In genomic region chrX:134750764-134751592, GRCm38 (mm10) we compare ENCODE assay signal across 8 mouse cellular contexts. TPM values are rescaled to one million over a fixed set of nuclear protein-coding genes. Genes with fewer than 3 reads are reported as not detected.
DNase-seq lines count a peak whose midpoint lies in the region; ATAC-seq and TF ChIP-seq lines count a peak whose summit lies in the region.

TSS of gene Armcx6 (minus strand) at chrX:134751417.

- peaks cover 24% of the 10 kb centered on the region for H3K27me3 ChIP-seq in heart, embryonic 10.5 days (ENCODE audit: insufficient read depth, poor library complexity, severe bottlenecking)
- H3K27me3 ChIP-seq in kidney, embryonic 14.5 days (ENCODE audit: control insufficient read depth, insufficient read depth, low read length): peaks cover 6% of the 10 kb centered on the region; the same call in 1 of the 2 replicates
- H3K27me3 ChIP-seq in liver, embryonic 11.5 days (replicated peaks; ENCODE audit: control insufficient read depth, insufficient read depth, low read length): peaks cover 9% of the 10 kb centered on the region
- H3K27me3 ChIP-seq in myocyte (ENCODE audit: control insufficient read depth, insufficient read depth, insufficient read length): no peaks in the 10 kb centered on the region
- no peaks in the 10 kb centered on the region for H3K27me3 ChIP-seq in stomach, embryonic 14.5 days (ENCODE audit: control insufficient read depth, insufficient read depth, low read length)

- peak within 1 kb of the TSS; percentile 62; the same call in 1 of the 2 replicates for H3K27ac ChIP-seq in embryonic fibroblast, embryonic 13.5 days (ENCODE audit: insufficient read depth, low read length)
- H3K27ac ChIP-seq in heart, embryonic 10.5 days: peak within 1 kb of the TSS; percentile 83
- H3K27ac ChIP-seq in kidney, embryonic 14.5 days (ENCODE audit: low read depth, low read length): peak within 1 kb of the TSS; percentile 67; the same call in 1 of the 2 replicates
- no peak within 1 kb of the TSS for H3K27ac ChIP-seq in liver, embryonic 11.5 days (ENCODE audit: low read depth, low read length)
- H3K27ac ChIP-seq in stomach, embryonic 14.5 days (ENCODE audit: low read length): peak within 1 kb of the TSS; percentile 71; the same call in 1 of the 2 replicates

- peak; percentile 90 for TF ChIP-seq POLR2A in embryonic fibroblast, embryonic 13.5 days (IDR thresholded peaks at IDR 0.05; ENCODE audit: low read depth, low read length)
- peak; percentile 69 for TF ChIP-seq POLR2A in myocyte (IDR thresholded peaks at IDR 0.05; ENCODE audit: insufficient read length, low read depth)

- H3K4me1 ChIP-seq in embryonic fibroblast, embryonic 13.5 days (ENCODE audit: control insufficient read depth, insufficient read depth, low read length): no peaks in the 10 kb centered on the region
- no peaks in the 10 kb centered on the region for H3K4me1 ChIP-seq in heart, embryonic 10.5 days
- H3K4me1 ChIP-seq in kidney, embryonic 14.5 days (ENCODE audit: control insufficient read depth, insufficient read depth, low read length): no peaks in the 10 kb centered on the region
- H3K4me1 ChIP-seq in liver, embryonic 11.5 days (replicated peaks; ENCODE audit: control insufficient read depth, insufficient read depth, low read length): 0 out of 2 replicates have a peak, but pooled peaks cover 4% of the 10 kb centered on the region
- 0 out of 2 replicates have a peak, but pooled peaks cover 3% of the 10 kb centered on the region for H3K4me1 ChIP-seq in stomach, embryonic 14.5 days (ENCODE audit: control insufficient read depth, insufficient read depth, low read length)

- peak within 1 kb of the TSS; percentile 79 for H3K4me3 ChIP-seq in embryonic fibroblast, embryonic 13.5 days (ENCODE audit: insufficient read depth, low read length)
- H3K4me3 ChIP-seq in heart, embryonic 10.5 days: peak within 1 kb of the TSS; percentile 62
- H3K4me3 ChIP-seq in kidney, embryonic 14.5 days (ENCODE audit: low read length): peak within 1 kb of the TSS; percentile 53
- H3K4me3 ChIP-seq in liver, embryonic 11.5 days (ENCODE audit: low read depth, low read length): peak within 1 kb of the TSS; percentile 53
- H3K4me3 ChIP-seq in myocyte: peak within 1 kb of the TSS; percentile 31
- H3K4me3 ChIP-seq in stomach, embryonic 14.5 days (ENCODE audit: low read depth, low read length): peak within 1 kb of the TSS; percentile 47

- no peaks in the 10 kb centered on the region for H3K9me3 ChIP-seq in heart, embryonic 10.5 days
- H3K9me3 ChIP-seq in kidney, embryonic 14.5 days (ENCODE audit: control insufficient read depth, low read length): no peaks in the 10 kb centered on the region
- H3K9me3 ChIP-seq in liver, embryonic 11.5 days (ENCODE audit: control insufficient read depth, low read length): no peaks in the 10 kb centered on the region
- H3K9me3 ChIP-seq in stomach, embryonic 14.5 days (ENCODE audit: control insufficient read depth, low read depth, low read length): no peaks in the 10 kb centered on the region

- peak within 1 kb of the TSS; percentile 50 for H3K4me2 ChIP-seq in kidney, embryonic 14.5 days (replicated peaks; ENCODE audit: low read depth, low read length)
- H3K4me2 ChIP-seq in liver, embryonic 11.5 days: peak within 1 kb of the TSS; percentile 78
- H3K4me2 ChIP-seq in myocyte (ENCODE audit: low read depth): peak within 1 kb of the TSS; percentile 85
- peak within 1 kb of the TSS; percentile 45 for H3K4me2 ChIP-seq in stomach, embryonic 14.5 days (replicated peaks; ENCODE audit: low read depth, low read length)

- no peak within 1 kb of the TSS for H3ac ChIP-seq in myocyte (ENCODE audit: control insufficient read depth, insufficient read length)

- H3K36me3 ChIP-seq in heart, embryonic 10.5 days: no peaks in the 10 kb centered on the region
- no peaks in the 10 kb centered on the region for H3K36me3 ChIP-seq in kidney, embryonic 14.5 days (ENCODE audit: control insufficient read depth, insufficient read depth, low read length)
- no peaks in the 10 kb centered on the region for H3K36me3 ChIP-seq in liver, embryonic 11.5 days (ENCODE audit: control insufficient read depth, insufficient read depth, low read length)
- no peaks in the 10 kb centered on the region for H3K36me3 ChIP-seq in myocyte (ENCODE audit: control insufficient read depth, insufficient read depth)
- H3K36me3 ChIP-seq in stomach, embryonic 14.5 days (ENCODE audit: control insufficient read depth, insufficient read depth, low read length): no peaks in the 10 kb centered on the region

- DNase-seq in CD4-positive, CD25-positive, alpha-beta regulatory T cell, adult 2 months (ENCODE audit: low read depth, low spot score): peak; percentile 87
- DNase-seq in brain, adult 2 months (ENCODE audit: low read depth, low spot score): peak; percentile 92
- peak; percentile 86 for DNase-seq in heart, embryonic 10.5 days (ENCODE audit: low spot score)
- peak; percentile 48 for DNase-seq in liver, embryonic 11.5 days (ENCODE audit: low spot score)

- no peaks in the 10 kb centered on the region for H3K79me2 ChIP-seq in myocyte (ENCODE audit: control insufficient read depth, insufficient read depth)

- H3K9ac ChIP-seq in kidney, embryonic 14.5 days (ENCODE audit: low read depth, low read length): peak within 1 kb of the TSS; percentile 58
- H3K9ac ChIP-seq in liver, embryonic 11.5 days (ENCODE audit: low read depth, low read length): peak within 1 kb of the TSS; percentile 64
- peak within 1 kb of the TSS; percentile 42 for H3K9ac ChIP-seq in stomach, embryonic 14.5 days (replicated peaks; ENCODE audit: low read depth, low read length)

- whole genome bisulfite sequencing in heart, embryonic 10.5 days: 16% methylated on average over 36 of the region's 36 CpGs
- WGBS in kidney, embryonic 14.5 days: 27% methylated on average over 36 of the region's 36 CpGs
- 14% methylated on average over 36 of the region's 36 CpGs for WGBS in liver, embryonic 11.5 days
- WGBS in stomach, embryonic 14.5 days: 17% methylated on average over 36 of the region's 36 CpGs

- ATAC-seq in kidney, embryonic 14.5 days (ENCODE audit: low FRiP score, low TSS enrichment): peak; percentile 89
- ATAC-seq in liver, embryonic 11.5 days (replicated peaks; ENCODE audit: low FRiP score): peak; percentile 90
- ATAC-seq in stomach, embryonic 14.5 days (ENCODE audit: insufficient number of reproducible peaks, insufficient read depth, low FRiP score, low read depth): peak; percentile 90

- TF ChIP-seq CTCF in embryonic fibroblast, embryonic 13.5 days (IDR thresholded peaks at IDR 0.05; ENCODE audit: borderline replicate concordance, insufficient read depth, low read length): no peak

TF ChIP-seq in myocyte, 11 proteins besides CTCF, POLR2A, EP300 and RAD21:
- peak; percentile 61 for TF ChIP-seq POLR2AphosphoS2 (IDR thresholded peaks at IDR 0.05; ENCODE audit: insufficient read length, low read depth)
- TF ChIP-seq TCF12 (IDR thresholded peaks at IDR 0.05; ENCODE audit: insufficient read depth, poor library complexity, severe bottlenecking): no peak
- TF ChIP-seq USF1 (IDR thresholded peaks at IDR 0.05; ENCODE audit: low read depth): peak; percentile 84
- no peak for TF ChIP-seq TCF3 (IDR thresholded peaks at IDR 0.05; ENCODE audit: insufficient read length, low read depth)

RNA-seq across cellular contexts. Expression of gene Armcx6, which starts in this region (rescaled TPM):
- polyA plus RNA-seq in embryonic fibroblast, embryonic 13.5 days (2011; ENCODE audit: insufficient read length, low read depth, missing spikeins): 13.6 and 21.7 TPM in 2 replicates
- polyA plus RNA-seq in heart, embryonic 10.5 days (2016; fragmentation: Nextera tagmentation; extraction: Ambion mirVana): 15.5 and 18.2 TPM in 2 replicates
- 15.1 and 20.3 TPM in 2 replicates for polyA plus RNA-seq in kidney, embryonic 14.5 days (2014; fragmentation: Nextera tagmentation; extraction: Ambion mirVana)
- 13.3 and 15.2 TPM in 2 replicates for polyA plus RNA-seq in liver, embryonic 11.5 days (2014; fragmentation: Nextera tagmentation; extraction: Ambion mirVana)
- 6.7 TPM for polyA plus RNA-seq in myocyte (2012; fragmentation: generic; extraction: Trizol)
- 30.5 and 30.8 TPM in 2 replicates for polyA plus RNA-seq in stomach, embryonic 14.5 days (2014; fragmentation: Nextera tagmentation; extraction: Ambion mirVana)
